In genomic region chr2:170220443-170220842, GRCm38 (mm10) we compare ENCODE assay signal across 8 mouse cellular contexts.
DNase-seq lines count a peak whose midpoint lies in the region; ATAC-seq lines count a peak whose summit lies in the region.

No protein-coding gene starts in this region.

- peak overlapping the region; percentile 54 for H3K4me3 ChIP-seq in heart, embryonic 13.5 days
- peak overlapping the region; percentile 24; the same call in 1 of the 2 replicates for H3K4me3 ChIP-seq in hindbrain, embryonic 11.5 days (ENCODE audit: low read depth, low read length)
- peak overlapping the region; percentile 24; the same call in 1 of the 2 replicates for H3K4me3 ChIP-seq in midbrain, embryonic 11.5 days (ENCODE audit: low read depth, low read length)

- peak overlapping the region; percentile 79 for H3K9ac ChIP-seq in heart, embryonic 13.5 days
- H3K9ac ChIP-seq in hindbrain, embryonic 11.5 days (ENCODE audit: low read depth, low read length), result peak overlapping the region; percentile 52; the same call in 1 of the 2 replicates
- peak overlapping the region; percentile 66 for H3K9ac ChIP-seq in midbrain, embryonic 11.5 days (ENCODE audit: low read length)

- WGBS in heart, embryonic 13.5 days, result 2% methylated on average over 11 of the region's 11 CpGs
- WGBS in hindbrain, embryonic 11.5 days, result 4% methylated on average over 11 of the region's 11 CpGs
- WGBS in midbrain, embryonic 11.5 days, result 2% methylated on average over 11 of the region's 11 CpGs

- peak overlapping the region; percentile 77 for H3K4me2 ChIP-seq in heart, embryonic 13.5 days
- H3K4me2 ChIP-seq in hindbrain, embryonic 11.5 days (replicated peaks; ENCODE audit: low read depth, low read length), result peak overlapping the region; percentile 42
- peak overlapping the region; percentile 60 for H3K4me2 ChIP-seq in midbrain, embryonic 11.5 days

- ATAC-seq in heart, embryonic 13.5 days (ENCODE audit: extremely low read depth, insufficient number of reproducible peaks, low FRiP score, low TSS enrichment), result no peak
- no peak for ATAC-seq in hindbrain, embryonic 11.5 days (ENCODE audit: low FRiP score)
- peak; percentile 10; the same call in 1 of the 2 replicates for ATAC-seq in midbrain, embryonic 11.5 days (ENCODE audit: low FRiP score)
- no peak; the same call in 1 of the 2 replicates for ATAC-seq in megakaryocyte progenitor cell, adult 5-6 weeks (replicated peaks; ENCODE audit: poor library complexity)
- ATAC-seq in frontal cortex, adult (ENCODE audit: low TSS enrichment), result no peak

- H3K9me3 ChIP-seq in heart, embryonic 13.5 days, result no peaks in the 10 kb centered on the region
- no peaks in the 10 kb centered on the region for H3K9me3 ChIP-seq in hindbrain, embryonic 11.5 days (ENCODE audit: control insufficient read depth, low read length)
- H3K9me3 ChIP-seq in midbrain, embryonic 11.5 days (ENCODE audit: control insufficient read depth, low read length), result no peaks in the 10 kb centered on the region

- H3K4me1 ChIP-seq in heart, embryonic 13.5 days, result peaks cover 59% of the 10 kb centered on the region
- peaks cover 6% of the 10 kb centered on the region; the same call in 1 of the 2 replicates for H3K4me1 ChIP-seq in hindbrain, embryonic 11.5 days (replicated peaks; ENCODE audit: control insufficient read depth, insufficient read depth, low read length)
- peaks cover 50% of the 10 kb centered on the region for H3K4me1 ChIP-seq in midbrain, embryonic 11.5 days (ENCODE audit: control insufficient read depth, insufficient read depth, low read length)

- H3K27me3 ChIP-seq in heart, embryonic 13.5 days (replicated peaks), result no peaks in the 10 kb centered on the region
- no peaks in the 10 kb centered on the region for H3K27me3 ChIP-seq in hindbrain, embryonic 11.5 days (ENCODE audit: control insufficient read depth, insufficient read depth, low read length)
- no peaks in the 10 kb centered on the region for H3K27me3 ChIP-seq in midbrain, embryonic 11.5 days (ENCODE audit: control insufficient read depth, insufficient read depth, low read length)

- no peaks in the 10 kb centered on the region for H3K36me3 ChIP-seq in heart, embryonic 13.5 days
- no peaks in the 10 kb centered on the region for H3K36me3 ChIP-seq in hindbrain, embryonic 11.5 days (ENCODE audit: control insufficient read depth, insufficient read depth, low read length)
- H3K36me3 ChIP-seq in midbrain, embryonic 11.5 days (ENCODE audit: control insufficient read depth, insufficient read depth, low read length), result no peaks in the 10 kb centered on the region

- no peak for DNase-seq in heart, postnatal 10 days
- DNase-seq in NIH3T3 (ENCODE audit: low read depth), result peak; percentile 19
- no peak for DNase-seq in hindbrain, embryonic 11.5 days (ENCODE audit: low spot score)
- DNase-seq in midbrain, embryonic 11.5 days (ENCODE audit: low spot score, missing footprints), result peak; percentile 89
- no peak for DNase-seq in ovary, postnatal 10 days (ENCODE audit: low spot score)

- intact Hi-C loops in heart, postnatal 10 days (cut with DNase I), result loop anchor here (5.0 kb wide), 2 partner anchors 42 to 122 kb away; no protein-coding TSS in a partner anchor

- peak overlapping the region; percentile 80 for H3K27ac ChIP-seq in heart, embryonic 13.5 days (replicated peaks)
- peak overlapping the region; percentile 93 for H3K27ac ChIP-seq in hindbrain, embryonic 11.5 days (ENCODE audit: low read depth, low read length)
- H3K27ac ChIP-seq in midbrain, embryonic 11.5 days (ENCODE audit: low read depth, low read length), result peak overlapping the region; percentile 92

Comparison
In these comparisons a context has a peak if more than half of its experiments do, and no peak if none do; other contexts are left out.
1. DNase-seq: peak in NIH3T3 (single experiment) and midbrain, embryonic 11.5 days (single experiment); none in heart, postnatal 10 days (0 of 2), hindbrain, embryonic 11.5 days (single experiment) and ovary, postnatal 10 days (single experiment).
2. Peak in every context shown above with its lines, with median percentiles within 50 percentile points of each other: H3K27ac ChIP-seq, H3K4me2 ChIP-seq, H3K4me3 ChIP-seq and H3K9ac ChIP-seq.